Mouse (Mus musculus): ENCODE measurements at regions not wholly inside any gene's neighbourhood (a gene's known extent, or its start where the extent isn't known, plus 50 kb on each side); places are given as distances from the start of the nearest gene placed in this dataset.

DNA sequence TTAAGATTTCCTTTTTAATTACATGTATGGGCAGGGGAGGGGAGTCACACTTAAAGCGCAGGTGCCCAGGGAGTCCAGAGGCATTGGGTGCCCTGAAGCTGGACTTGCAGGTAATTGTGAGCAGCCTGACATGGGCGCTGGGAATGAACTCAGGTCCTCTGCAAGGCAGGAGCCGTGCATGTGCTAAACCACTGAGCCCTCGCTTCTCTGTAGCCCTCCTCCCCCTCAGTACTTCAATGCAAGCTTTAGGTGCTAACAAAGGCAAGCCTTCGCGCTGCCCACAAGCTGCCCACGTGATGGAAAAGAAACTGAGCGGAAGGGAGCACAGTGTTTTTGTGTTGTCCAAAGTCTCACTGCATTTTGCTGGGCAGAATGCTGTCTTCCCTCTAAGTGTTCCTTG, 63.6 kb upstream of the Dapk1 start:
- Histone ChIP-seq H3K36me3 (ENCODE audit: control insufficient read depth, insufficient read depth, low read length) (no peaks in the 10 kb centered on the region), H3K4me1 (ENCODE audit: control insufficient read depth, insufficient read depth, low read length) (no peaks in the 10 kb centered on the region; the same call in 1 of the 2 replicates), H3K4me3 (ENCODE audit: insufficient read depth, low read depth, low read length) (no peak overlapping the region), H3K27me3 (replicated peaks; ENCODE audit: control insufficient read depth, insufficient read depth, low read length) (no peaks in the 10 kb centered on the region), H3K27ac (ENCODE audit: insufficient read depth, low read depth, low read length) (no peak overlapping the region)
- DNase-seq = no peak
- 67% methylated on average over 8 of the region's 8 CpGs for WGBS
- TF ChIP-seq CTCF (conservative IDR thresholded peaks at IDR 0.05; ENCODE audit: insufficient read depth, insufficient read length, low read depth, low read length) (no peak), POLR2A (IDR thresholded peaks at IDR 0.05; ENCODE audit: low read depth, low read length) (no peak)

DNA sequence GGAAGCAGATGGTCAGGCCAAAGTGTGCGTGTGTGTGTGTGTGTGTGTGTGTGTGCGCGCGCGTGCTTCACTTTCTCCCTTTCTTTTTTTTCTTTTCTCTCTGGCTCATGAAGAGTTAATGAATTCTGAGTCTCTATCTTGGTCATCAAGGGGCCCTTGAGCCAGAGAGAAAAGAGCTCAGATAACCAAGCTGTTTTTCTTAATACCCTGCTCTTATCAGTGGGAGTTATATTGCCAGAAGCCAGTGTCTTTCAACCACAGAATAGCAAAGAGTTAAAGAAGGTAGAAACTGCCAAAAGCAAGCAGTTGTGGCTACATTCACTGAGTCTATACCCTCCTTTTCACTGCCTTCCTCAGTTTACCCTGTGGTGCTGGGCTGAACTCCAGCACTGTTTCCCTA, 60.6 kb upstream of the Dapk1 start:
- Histone ChIP-seq H3K4me1 (ENCODE audit: control insufficient read depth, insufficient read depth, low read length) (no peaks in the 10 kb centered on the region; the same call in 1 of the 2 replicates), H3K36me3 (ENCODE audit: control insufficient read depth, insufficient read depth, low read length) (no peaks in the 10 kb centered on the region), H3K4me3 (ENCODE audit: insufficient read depth, low read depth, low read length) (no peak overlapping the region), H3K27ac (ENCODE audit: insufficient read depth, low read depth, low read length) (no peak overlapping the region), H3K27me3 (replicated peaks; ENCODE audit: control insufficient read depth, insufficient read depth, low read length) (no peaks in the 10 kb centered on the region)
- TF ChIP-seq POLR2A (IDR thresholded peaks at IDR 0.05; ENCODE audit: low read depth, low read length) (no peak), CTCF (conservative IDR thresholded peaks at IDR 0.05; ENCODE audit: insufficient read depth, insufficient read length, low read depth, low read length) (no peak)
- DNase-seq = no peak
- WGBS = 99% methylated on average over 5 of the region's 5 CpGs

DNA sequence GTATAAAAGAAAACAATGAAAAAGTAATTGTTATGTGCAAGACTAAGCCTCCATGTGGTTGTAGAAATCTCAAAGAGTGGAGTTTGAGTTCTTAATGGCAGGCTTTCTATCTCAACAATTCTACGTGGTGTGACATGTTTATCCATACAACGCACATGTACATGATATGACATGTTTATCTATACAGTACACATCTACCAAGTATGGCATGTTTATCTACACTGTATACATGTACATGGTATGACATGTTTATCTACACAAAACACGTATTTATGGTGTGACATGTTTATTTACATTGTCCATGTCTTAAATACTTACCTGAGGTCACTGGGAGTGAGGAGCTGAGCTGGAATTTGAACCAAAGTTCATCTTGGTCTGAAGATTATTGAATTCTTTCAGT, 57.4 kb upstream of the Dapk1 start:
- Histone ChIP-seq H3K27ac (ENCODE audit: insufficient read depth, low read depth, low read length) (no peak overlapping the region), H3K27me3 (replicated peaks; ENCODE audit: control insufficient read depth, insufficient read depth, low read length) (no peaks in the 10 kb centered on the region), H3K36me3 (ENCODE audit: control insufficient read depth, insufficient read depth, low read length) (no peaks in the 10 kb centered on the region), H3K4me3 (ENCODE audit: insufficient read depth, low read depth, low read length) (no peak overlapping the region), H3K4me1 (ENCODE audit: control insufficient read depth, insufficient read depth, low read length) (no peaks in the 10 kb centered on the region; the same call in 1 of the 2 replicates)
- TF ChIP-seq POLR2A (IDR thresholded peaks at IDR 0.05; ENCODE audit: low read depth, low read length) = no peak
- no peak for TF ChIP-seq CTCF (conservative IDR thresholded peaks at IDR 0.05; ENCODE audit: insufficient read depth, insufficient read length, low read depth, low read length)
- no peak for DNase-seq
- WGBS = 89% methylated on average over 3 of the region's 3 CpGs

DNA sequence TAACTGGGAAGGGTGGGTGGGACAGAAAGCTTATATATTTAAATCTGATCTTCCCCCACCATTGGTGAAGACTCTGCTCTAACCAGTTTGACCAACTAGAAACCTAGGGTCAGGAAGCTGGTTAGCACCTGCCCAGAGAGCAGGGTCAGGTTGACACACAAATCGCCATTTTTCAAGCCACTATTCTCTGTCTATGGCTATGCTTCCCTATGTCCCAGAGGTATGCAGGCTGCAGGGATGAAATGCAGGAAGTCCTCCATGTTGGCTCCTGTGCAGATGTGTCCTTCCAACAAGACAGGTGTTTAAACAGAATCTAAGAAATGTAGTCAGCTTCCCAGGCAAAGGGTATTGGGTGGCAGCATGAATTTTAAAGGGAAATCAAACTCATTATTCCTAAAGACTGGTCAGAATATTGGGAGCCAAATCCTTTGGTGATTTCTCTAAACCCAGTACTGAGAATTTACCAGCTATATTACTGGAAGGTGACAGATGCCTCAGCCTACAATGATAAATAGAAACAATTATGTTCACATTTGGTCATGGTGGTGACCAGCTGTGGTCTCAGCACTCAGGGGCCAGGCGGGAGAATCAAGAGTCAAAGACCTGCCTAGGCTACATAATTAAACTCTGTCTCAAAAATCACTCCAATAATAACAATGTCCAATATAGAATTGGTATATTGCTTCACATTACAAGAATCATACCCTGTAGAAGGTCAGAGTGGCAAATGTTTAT, 55.6 kb upstream of the Dapk1 start:
- WGBS = 90% methylated on average over 2 of the region's 2 CpGs
- Histone ChIP-seq H3K4me1 (ENCODE audit: control insufficient read depth, insufficient read depth, low read length) (no peaks in the 10 kb centered on the region), H3K27me3 (replicated peaks; ENCODE audit: control insufficient read depth, insufficient read depth, low read length) (no peaks in the 10 kb centered on the region), H3K27ac (ENCODE audit: insufficient read depth, low read depth, low read length) (no peak overlapping the region), H3K4me3 (ENCODE audit: insufficient read depth, low read depth, low read length) (no peak overlapping the region), H3K36me3 (ENCODE audit: control insufficient read depth, insufficient read depth, low read length) (no peaks in the 10 kb centered on the region)
- TF ChIP-seq POLR2A (IDR thresholded peaks at IDR 0.05; ENCODE audit: low read depth, low read length) (no peak), CTCF (conservative IDR thresholded peaks at IDR 0.05; ENCODE audit: insufficient read depth, insufficient read length, low read depth, low read length) (no peak)
- DNase-seq = no peak

Data from kidney, adult 2 months (tissue).